Mouse (Mus musculus) brown adipose tissue, adult 24 weeks (tissue): ENCODE data around the gene Hecw2. TPM values are rescaled to one million over a fixed set of nuclear protein-coding genes. Genes with fewer than 3 reads are reported as not detected.

Experiments
- H3K27ac ChIP-seq: fragments of 200-500 bp; replicated peaks from 2 replicates; pipeline ENCODE4 v1.5.1; 2012; ENCODE audit warnings: low read depth, mild to moderate bottlenecking, low read length
- H3K4me1 ChIP-seq: fragments of 200-500 bp; 2 replicates; pipeline ENCODE4 v1.6.1; 2012; ENCODE audit warnings: low read length, mixed read lengths; ENCODE audit not compliant: control insufficient read depth, insufficient read depth, insufficient read length
- H3K4me3 ChIP-seq: fragments of 200-500 bp; 2 replicates; pipeline ENCODE4 v1.5.1; 2012; ENCODE audit warnings: low read depth, mild to moderate bottlenecking, low read length, moderate library complexity; ENCODE audit not compliant: insufficient read depth
- polyA plus RNA-seq: library from polyadenylated mRNA; stranded (reverse); fragments of >200 nt; gene quantifications from 2 replicates; pipeline ENCODE4 v1.2.4, GENCODE M21; 2012; ENCODE audit not compliant: missing spikeins, insufficient read depth, insufficient read length

Gene Hecw2
- polyA plus RNA-seq, 1 experiment, result 1.4 TPM

- Histone ChIP-seq H3K27ac (no peak overlapping the region), H3K4me3 (no peak overlapping the region), H3K4me1 (no peaks in the 10 kb centered on the region)
These were observed 133.9 kb downstream of the Hecw2 start for GRCm38 (mm10) chr1:54061078-54061477.

- H3K27ac ChIP-seq, result no peak overlapping the region
These were observed 135.2 kb downstream of the Hecw2 start for GRCm38 (mm10) chr1:54059731-54060130.

GRCm38 (mm10) chr1:54052771-54053170 is 142.2 kb downstream of the Hecw2 start:
- Histone ChIP-seq H3K27ac (no peak overlapping the region), H3K4me3 (no peak overlapping the region), H3K4me1 (no peaks in the 10 kb centered on the region)

More at GRCm38 (mm10) chr1:54059731-54060130, 135.2 kb downstream of the Hecw2 start:
- no peaks in the 10 kb centered on the region for H3K4me1 ChIP-seq
- H3K4me3 ChIP-seq, result no peak overlapping the region

GRCm38 (mm10) chr1:54046923-54047322 is 148.0 kb downstream of the Hecw2 start:
- no peak overlapping the region for H3K4me3 ChIP-seq

GRCm38 (mm10) chr1:54039062-54039461 is 155.9 kb downstream of the Hecw2 start:
- Histone ChIP-seq H3K4me1 (no peaks in the 10 kb centered on the region), H3K27ac (no peak overlapping the region), H3K4me3 (no peak overlapping the region)

More at GRCm38 (mm10) chr1:54046923-54047322, 148.0 kb downstream of the Hecw2 start:
- no peak overlapping the region for H3K27ac ChIP-seq
- H3K4me1 ChIP-seq, result no peaks in the 10 kb centered on the region

- H3K27ac ChIP-seq, result peak overlapping the region; percentile 63
- H3K4me3 ChIP-seq, result no peak overlapping the region
- H3K4me1 ChIP-seq, result peaks cover 16% of the 10 kb centered on the region
These were observed 177.3 kb downstream of the Hecw2 start for GRCm38 (mm10) chr1:54017686-54018085.

- no peak overlapping the region for H3K4me3 ChIP-seq
- H3K27ac ChIP-seq, result peak overlapping the region; percentile 63
These were observed 179.2 kb downstream of the Hecw2 start for GRCm38 (mm10) chr1:54015739-54016138.

GRCm38 (mm10) chr1:54012414-54012813 is 182.6 kb downstream of the Hecw2 start:
- Histone ChIP-seq H3K4me1 (peaks cover 11% of the 10 kb centered on the region), H3K4me3 (no peak overlapping the region), H3K27ac (no peak overlapping the region)

More at GRCm38 (mm10) chr1:54015739-54016138, 179.2 kb downstream of the Hecw2 start:
- peaks cover 16% of the 10 kb centered on the region for H3K4me1 ChIP-seq

- H3K4me1 ChIP-seq, result no peaks in the 10 kb centered on the region
- H3K27ac ChIP-seq, result no peak overlapping the region
- H3K4me3 ChIP-seq, result no peak overlapping the region
These were observed 185.4 kb downstream of the Hecw2 start for GRCm38 (mm10) chr1:54009418-54010064.

- H3K4me3 ChIP-seq, result no peak overlapping the region
- no peak overlapping the region for H3K27ac ChIP-seq
- H3K4me1 ChIP-seq, result no peaks in the 10 kb centered on the region
These were observed 189.0 kb downstream of the Hecw2 start for GRCm38 (mm10) chr1:54005860-54006386.

- no peak overlapping the region for H3K27ac ChIP-seq
- no peak overlapping the region for H3K4me3 ChIP-seq
- H3K4me1 ChIP-seq, result no peaks in the 10 kb centered on the region
These were observed 191.7 kb downstream of the Hecw2 start for GRCm38 (mm10) chr1:54003288-54003687.

- no peak overlapping the region for H3K27ac ChIP-seq
- H3K4me1 ChIP-seq, result no peaks in the 10 kb centered on the region
- H3K4me3 ChIP-seq, result no peak overlapping the region
These were observed 192.9 kb downstream of the Hecw2 start for GRCm38 (mm10) chr1:54002077-54002476.

- H3K4me3 ChIP-seq, result no peak overlapping the region
- no peak overlapping the region for H3K27ac ChIP-seq
- no peaks in the 10 kb centered on the region for H3K4me1 ChIP-seq
These were observed 197.7 kb downstream of the Hecw2 start for GRCm38 (mm10) chr1:53997239-53997638.

GRCm38 (mm10) chr1:53986185-53986892 is 208.6 kb downstream of the Hecw2 start:
- H3K4me1 ChIP-seq, result peaks cover 7% of the 10 kb centered on the region
- H3K4me3 ChIP-seq, result no peak overlapping the region
- peak overlapping the region; percentile 90 for H3K27ac ChIP-seq

GRCm38 (mm10) chr1:53978514-53978831 is 216.5 kb downstream of the Hecw2 start:
- Histone ChIP-seq H3K4me1 (peaks cover 11% of the 10 kb centered on the region), H3K4me3 (peak overlapping the region; percentile 59), H3K27ac (peak overlapping the region; percentile 92)
